Mouse (Mus musculus) liver, embryonic 14.5 days (tissue): ENCODE measurements around the gene Sesn1.

Experiments used
- CTCF ChIP-seq: IDR thresholded peaks from 2 replicates; pipeline ENCODE4 v1.5.1; 2016; ENCODE audit warnings: antibody characterized with exemption, low read depth, control low read depth
- EP300 ChIP-seq: IDR thresholded peaks from 2 replicates; pipeline ENCODE4 v1.6.1; 2016; ENCODE audit warnings: antibody characterized with exemption, low read depth

DNA sequence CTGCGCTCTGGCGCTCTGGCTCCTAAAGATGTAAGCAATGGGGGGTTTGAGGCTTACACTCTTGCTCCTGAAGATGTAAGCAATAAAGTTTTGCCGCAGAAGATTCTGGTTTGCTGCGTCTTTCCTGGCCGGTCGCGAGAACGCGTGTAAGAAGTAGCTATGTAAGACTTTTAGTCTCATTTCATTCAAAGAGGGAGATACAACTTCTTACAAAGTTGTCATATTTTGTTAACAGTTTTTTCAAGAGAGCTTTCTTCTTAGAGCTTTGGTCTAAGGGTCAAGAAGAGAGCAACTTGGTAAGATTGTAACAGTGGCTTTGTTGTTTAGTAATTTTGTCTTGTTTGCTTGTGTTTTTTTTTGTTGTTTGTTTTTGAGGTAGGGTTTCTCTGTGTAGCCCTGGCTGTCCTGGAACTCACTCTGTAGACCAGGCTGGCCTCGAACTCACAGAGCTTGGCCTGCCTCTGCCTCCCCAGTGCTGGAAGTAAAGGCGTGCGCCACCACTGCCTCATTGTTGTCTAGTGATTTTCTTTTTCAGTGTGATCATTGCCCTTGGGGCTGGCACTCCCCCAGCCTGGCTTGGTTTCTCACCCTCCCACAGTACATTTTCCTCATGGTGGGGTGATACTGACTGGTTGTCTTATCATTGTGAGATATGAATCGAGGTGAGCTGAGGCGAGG is 143.3 kb downstream of the Sesn1 start:
- no peak for TF ChIP-seq CTCF
- TF ChIP-seq EP300, result no peak
